Mouse (Mus musculus) ES-Bruce4 (cell line): ENCODE measurements around the gene Eif5a.

Experiments
- CTCF ChIP-seq: IDR thresholded peaks from one replicate; pipeline ENCODE4 v1.8.1; 2011; ENCODE audit warnings: low read depth, low read length
- EP300 ChIP-seq: IDR thresholded peaks from 2 replicates; pipeline ENCODE4 v1.6.1; 2011; ENCODE audit warnings: low read depth, low read length; ENCODE audit not compliant: insufficient read depth
- POLR2A ChIP-seq: IDR thresholded peaks from one replicate; pipeline ENCODE4 v1.8.1; 2011; ENCODE audit warnings: low read length; ENCODE audit not compliant: insufficient read depth

DNA sequence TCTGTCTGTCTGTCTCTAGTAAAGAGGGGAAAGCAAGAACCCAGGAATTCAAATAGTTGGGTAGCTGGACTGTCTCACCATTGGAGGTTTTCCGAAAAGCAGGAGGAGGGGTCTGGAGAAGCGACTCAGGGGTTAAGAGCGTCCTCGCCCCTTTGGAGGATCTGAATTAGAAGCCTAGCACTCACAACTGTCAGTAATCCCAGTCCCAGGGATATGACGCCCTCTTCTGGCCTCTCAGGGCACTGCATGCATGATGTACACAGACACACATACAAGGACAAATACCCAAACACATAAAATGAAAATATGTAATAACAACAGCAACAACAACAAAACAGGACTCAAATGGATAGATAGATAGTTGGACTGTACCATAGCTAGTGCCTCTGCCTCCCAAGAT lies 38.9 kb upstream of the Eif5a start:
- TF ChIP-seq POLR2A (no peak), CTCF (peak; percentile 73), EP300 (no peak)
